Mouse (Mus musculus) cerebellum, postnatal 4 days (tissue): ENCODE results near the gene Glis2.

Source experiments
- DNase-seq, 2 experiments: peaks; one replicate each; pipeline ENCODE4 v3.0.0; 2022; ENCODE audit warnings: low spot score in 2 of 2, mixed read lengths in 1 of 2

Glis2 gene

DNA sequence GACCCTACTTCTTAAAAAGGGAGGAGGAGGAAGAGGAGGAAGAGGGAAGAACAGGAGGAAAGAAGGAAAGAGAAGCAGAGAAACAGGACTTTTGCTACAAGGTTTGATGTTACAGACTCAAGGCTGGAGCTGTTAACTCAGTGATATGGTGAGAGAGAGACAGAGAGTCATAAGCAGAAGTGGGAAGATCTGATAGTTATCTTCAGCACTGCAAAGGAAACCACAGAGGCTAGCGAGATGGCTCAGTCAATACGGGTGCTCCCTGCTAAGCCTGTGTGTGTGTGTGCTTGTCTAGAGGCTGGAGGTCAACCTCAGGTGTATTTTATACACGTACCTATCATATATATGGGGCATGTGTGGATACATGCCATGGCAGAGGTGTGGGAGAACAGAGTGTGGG, 10.7 kb upstream of the Glis2 start:
- no peak for DNase-seq

DNA sequence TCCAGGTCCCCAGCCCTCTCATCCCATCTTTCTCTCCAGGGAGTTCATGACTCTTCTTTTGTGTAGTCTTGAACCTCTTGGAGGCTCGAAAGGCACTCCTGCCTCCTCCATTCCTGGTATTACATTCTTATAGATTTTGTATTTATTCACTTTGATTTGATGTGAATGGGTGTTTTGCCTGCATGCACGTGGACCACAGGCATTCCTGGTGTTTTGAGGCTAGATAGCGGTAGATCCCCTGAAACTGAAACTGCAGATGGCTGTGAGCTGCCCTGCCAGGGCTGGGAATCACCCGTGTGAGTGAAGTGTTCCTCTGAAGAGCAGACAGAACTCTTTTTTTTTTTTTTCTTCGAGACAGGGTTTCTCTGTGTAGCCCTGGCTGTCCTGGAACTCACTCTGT, 10.1 kb upstream of the Glis2 start:
- DNase-seq = no peak

DNA sequence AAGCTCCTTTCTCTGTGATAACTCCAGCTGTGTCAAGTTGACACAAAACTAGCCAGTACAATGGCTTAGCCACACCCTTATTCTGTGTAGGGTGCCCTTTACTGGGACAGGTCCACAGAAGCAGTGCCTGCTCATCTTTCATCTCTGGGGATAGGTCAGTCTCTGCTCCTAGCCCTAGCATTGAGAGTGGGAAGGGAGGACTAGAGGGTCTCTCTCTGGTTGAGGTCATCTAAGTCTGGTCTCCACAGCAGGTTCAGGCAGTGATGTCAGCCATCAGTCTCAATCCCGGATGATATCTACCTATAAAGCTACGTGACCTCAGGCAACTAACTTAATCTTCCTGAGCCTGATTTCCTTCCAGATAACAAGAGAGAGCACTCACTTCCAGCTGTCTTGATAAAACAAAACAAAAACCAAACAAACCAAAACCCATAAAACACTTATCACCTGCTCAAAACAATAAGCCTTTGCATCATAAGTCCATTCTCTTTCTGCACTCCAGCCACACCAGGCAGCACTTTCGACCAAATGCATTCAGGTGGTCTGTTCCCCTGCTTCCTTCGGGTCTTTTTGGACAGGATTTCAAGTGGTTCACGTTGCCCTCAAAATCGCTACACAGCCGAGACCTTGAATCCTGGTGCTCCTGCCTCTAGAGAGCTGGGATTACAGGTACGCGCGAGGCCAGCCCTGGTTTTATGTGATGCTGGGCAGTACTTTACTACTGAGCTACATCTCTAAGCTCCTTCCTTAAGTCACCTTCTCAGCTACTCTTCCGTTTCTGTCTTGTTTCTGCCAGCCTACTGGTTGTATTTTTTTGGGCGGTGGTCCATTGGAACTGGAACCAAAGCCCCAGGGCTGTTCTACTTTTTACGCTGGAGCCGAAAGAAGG, 8.6 kb upstream of the Glis2 start:
- DNase-seq = no peak

DNA sequence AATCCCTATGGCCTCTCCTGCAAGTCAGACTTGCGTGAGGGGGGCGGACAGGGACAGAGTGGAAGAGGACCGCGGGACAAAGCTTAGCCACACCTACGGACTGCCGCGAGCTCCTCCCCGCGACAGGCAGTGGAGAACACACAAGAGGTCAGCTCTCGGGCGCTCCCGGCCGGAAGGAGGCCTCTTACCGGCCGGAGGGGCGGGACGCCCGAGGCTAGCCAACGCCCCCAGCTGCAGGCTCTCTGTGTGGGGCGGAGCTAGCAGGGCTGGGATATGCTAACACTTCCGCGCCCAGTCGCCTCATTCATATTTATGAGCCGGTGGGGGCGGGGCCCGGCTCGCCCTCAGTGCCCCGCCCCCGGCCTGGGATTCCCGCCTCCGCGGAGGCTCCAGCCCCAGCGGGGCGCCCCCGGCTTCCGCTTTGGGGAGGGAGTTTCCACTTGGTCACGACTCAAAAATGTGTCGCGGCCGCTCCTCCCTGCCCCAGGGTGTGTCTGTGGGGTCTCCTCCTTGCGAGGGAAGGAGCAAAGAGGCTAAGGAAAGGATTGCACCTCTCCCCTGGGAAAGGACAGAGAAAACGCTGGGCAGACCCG, 7.9 kb upstream of the Glis2 start:
- DNase-seq = peak; percentile 81 to 89

DNA sequence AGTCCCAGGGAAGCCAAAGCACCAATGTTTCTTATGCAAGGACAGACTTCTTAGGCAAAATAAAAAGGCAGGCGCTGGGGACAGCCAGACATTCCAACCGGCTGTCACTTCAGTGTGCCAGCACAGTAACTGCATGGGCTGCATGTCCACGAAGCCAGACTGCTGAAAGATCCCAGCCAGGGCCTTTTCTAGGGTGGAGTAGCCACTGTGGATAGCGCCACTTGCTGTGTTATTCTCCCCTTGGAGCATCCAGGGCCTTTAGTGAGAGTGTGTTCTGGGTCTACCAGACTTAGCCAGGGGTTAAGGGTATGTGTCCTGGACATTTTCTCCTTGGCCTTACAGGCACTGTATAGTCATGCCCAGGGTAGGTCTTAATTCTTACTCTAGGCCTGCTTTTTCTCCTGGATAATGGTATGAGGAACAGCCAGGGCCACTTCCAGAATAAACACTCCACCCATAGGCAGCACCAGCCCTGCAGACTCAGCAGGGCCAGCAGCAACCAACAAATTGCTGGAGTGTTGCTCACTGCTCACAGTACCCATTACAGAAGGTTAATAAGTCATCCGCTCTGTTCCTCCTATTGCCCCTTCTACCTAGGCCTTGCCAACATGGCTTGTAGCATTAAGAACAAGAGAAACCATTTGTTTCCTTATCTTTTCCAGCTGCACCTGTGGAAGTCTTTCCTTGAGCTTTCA, 6.8 kb upstream of the Glis2 start:
- peak in 1 of 2 experiments; percentile 15 for DNase-seq

DNA sequence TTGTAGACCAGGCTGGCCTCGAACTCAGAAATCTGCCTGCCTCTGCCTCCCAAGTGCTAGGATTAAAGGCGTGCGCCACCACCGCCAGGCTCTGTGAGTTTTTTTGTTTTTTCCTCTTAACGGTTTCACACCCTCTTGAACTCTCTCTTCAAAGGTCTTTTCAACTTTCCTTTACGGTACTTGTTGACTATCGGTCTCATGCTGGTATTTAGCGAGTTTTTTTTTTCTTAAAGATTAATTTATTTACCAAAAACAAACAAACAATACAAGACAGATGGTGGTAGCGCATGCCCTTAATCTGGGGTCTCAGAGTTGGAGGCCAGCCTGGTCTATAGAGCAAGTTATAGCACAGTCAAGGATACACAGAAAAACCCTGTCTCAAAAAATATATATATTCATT, 4.3 kb upstream of the Glis2 start:
- DNase-seq = no peak

DNA sequence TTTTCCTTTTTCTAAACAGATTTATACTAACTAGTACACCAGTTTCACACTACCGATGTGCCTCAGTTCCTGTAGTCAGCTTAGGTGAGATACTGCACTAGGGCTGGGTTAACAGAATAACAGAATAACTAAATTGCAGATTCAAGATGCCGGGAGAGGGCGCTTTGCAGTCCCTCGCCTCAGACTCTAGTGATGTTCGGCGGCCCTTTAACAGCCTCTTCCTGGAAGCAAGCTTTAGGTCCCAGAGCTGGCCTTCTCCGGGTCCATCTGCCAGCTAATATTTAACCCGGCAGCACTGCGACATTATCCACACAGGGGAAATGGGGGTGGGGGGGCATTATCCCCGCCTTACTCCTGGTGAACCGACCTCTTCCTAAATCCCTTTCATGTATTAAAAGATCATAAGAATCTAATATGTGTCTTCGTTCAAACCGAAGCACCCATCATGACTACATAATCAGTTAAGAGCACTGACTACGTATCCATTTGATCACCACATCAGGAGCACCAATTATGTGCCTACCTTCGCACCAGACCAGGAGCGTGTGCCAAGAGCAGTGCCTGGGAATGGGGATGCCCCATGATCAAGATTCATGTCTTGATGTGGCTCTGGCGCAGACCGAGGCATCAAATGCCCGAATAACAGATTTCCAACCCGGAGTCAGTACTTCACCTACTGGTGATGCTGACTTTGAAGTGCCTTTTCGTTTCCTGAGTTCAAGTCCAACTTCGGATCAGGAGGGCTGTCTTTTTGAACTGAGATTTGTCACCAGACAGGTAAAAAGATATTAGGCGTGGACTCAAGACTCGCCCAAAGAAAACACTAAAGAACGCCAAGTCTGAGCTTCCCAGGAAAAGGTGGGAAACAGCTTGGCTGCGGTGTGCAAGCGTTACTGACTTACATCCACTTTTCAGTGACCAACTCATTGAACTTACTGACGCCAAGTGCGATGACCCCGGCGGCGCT, 1.3 kb upstream of the Glis2 start:
- DNase-seq = peak in 1 of 2 experiments; percentile 68

DNA sequence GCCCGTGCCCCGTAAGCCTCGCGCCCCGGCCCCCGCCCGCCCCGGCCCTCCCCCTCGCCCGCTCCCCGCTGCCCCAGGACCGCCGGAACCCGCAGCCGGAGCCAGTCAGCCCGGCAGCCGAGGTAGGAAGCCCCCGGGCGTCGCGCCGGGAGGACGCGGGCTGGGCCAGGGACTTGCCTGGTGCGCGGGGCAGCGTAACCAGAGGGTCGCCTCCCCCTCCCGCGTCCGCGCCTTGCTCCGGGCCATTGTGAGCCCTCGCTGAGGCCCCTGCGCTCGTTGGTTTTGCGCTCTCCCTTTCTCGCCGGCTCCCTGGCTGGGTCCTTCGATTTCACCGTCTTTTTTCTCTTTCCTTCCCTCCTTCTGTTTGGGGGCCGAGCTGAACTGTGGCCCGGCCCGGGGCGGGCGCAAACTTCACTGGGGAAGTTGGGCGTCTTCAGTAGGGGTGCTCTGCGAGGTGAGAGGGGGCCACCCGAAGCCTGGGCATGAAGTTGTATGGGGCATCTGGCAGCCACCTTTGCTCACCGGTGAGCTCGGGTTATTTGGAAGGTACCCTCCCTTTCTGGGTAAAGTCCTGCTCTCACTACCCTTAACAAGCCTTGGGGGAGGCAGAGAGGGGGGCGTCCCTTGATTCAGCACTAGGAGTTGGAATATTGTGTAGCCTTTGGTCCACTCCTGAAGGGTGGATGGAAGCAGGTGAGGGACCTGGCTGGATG, 457 bp downstream of the Glis2 start:
- peak in 1 of 2 experiments; percentile 47 for DNase-seq

DNA sequence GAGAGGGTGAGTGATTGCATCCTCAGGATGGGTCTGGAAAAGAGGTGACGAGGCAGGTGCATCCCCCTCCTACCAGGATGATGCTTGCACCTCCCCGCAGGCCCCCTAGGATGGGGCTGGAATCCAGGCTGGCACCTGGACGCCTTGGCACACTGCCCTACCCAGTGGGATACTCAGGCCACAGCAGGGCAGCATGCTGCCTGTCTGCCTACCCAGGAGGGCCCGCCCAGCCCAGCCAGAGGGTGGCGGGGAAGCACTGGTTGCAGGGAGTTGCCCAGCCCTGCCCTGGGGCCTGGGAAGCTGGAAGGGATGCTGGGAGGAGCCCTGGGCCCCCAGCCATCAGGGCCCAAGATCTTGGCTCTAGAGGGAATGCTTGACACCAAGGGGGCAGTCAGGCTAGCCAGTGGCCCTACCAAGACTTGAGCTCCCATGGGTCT, 1.0 kb downstream of the Glis2 start:
- DNase-seq = peak in 1 of 2 experiments; percentile 59

DNA sequence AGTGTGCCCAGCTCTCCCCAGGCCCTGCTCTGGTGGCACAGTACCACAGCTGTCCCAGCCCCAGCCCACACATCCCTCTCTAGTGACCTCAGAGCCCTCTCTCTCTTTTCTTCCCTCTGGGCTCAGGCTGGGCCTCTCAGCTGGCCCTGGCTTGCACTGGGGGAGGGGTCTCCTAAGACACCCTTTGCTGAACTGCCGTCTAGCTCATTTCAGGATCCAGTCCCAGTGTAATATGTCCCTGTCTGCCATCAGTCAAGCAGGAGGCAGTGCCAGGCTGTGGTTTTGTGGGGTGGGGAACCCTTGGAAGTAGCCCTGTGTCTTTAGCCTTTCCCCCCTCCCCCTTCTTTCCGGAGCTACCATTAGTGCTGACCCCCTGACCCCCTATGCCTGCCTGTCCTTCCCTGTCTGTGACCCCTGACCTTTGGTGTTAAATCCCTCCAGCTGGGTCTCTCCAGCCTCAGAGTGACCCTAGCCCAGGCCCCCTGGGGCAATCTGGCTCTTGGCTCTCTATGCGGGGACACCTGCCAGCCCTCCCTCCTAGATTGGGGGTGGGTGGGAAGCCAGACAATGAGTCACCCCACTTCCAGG, 1.7 kb downstream of the Glis2 start:
- no peak for DNase-seq

DNA sequence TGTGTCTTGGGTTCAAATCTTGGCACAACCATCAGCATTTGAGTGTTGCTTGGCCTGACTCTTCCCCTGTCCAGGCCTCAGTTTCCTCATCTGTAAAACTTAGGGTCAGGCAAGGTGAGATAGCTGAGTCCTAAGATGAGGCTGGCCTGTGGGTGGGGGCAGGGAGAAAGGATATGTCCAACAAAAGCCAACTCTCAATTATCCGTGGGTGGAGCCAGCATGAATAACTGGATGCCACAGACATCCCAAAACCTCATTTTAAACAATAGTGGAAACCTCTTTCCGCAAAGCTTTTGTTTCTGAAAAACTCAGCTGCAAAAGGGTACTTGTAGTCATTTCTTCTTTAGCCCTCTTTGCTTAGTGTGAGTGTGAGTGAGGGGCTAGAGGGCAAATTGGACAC, 2.3 kb downstream of the Glis2 start:
- DNase-seq = no peak

DNA sequence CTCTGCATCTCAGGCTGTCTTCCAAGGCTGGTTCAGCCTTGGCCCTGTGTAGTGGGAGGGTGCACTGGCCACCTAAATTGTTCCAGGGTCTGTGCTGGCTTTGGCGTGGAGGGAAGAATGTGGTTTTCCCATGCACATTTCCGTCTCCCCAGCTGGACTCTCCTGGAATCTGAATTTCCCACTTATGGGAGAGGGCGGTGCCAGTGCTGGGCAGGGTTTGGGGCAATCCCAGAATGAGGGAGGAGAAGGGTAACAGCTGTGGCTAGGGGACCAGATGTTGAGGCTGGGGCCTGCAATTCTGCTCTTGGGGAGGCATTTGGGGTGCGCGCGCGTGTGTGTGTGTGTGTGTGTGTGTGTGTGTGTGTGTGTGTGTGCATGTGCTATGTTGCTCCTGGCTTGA, 2.8 kb downstream of the Glis2 start:
- no peak for DNase-seq

DNA sequence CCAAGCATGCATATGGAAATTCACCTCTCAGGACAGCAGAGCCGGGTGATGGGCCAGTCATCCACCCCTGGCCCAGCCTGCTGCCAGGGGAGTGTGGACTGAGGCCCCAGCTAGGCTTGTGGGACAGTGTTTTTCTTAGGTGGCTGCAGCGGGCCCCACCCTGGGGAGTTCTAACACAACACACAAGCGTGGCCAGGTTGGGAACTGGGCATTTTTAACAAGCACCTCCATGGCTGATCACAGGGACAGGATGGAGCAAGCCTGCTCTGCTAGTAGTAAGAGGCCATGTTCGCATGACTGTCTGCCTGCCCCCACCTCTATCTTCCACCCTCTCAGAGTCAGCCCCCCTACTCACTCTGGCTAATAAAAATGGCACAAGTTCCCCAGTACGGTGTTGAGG, 3.5 kb downstream of the Glis2 start:
- no peak for DNase-seq

DNA sequence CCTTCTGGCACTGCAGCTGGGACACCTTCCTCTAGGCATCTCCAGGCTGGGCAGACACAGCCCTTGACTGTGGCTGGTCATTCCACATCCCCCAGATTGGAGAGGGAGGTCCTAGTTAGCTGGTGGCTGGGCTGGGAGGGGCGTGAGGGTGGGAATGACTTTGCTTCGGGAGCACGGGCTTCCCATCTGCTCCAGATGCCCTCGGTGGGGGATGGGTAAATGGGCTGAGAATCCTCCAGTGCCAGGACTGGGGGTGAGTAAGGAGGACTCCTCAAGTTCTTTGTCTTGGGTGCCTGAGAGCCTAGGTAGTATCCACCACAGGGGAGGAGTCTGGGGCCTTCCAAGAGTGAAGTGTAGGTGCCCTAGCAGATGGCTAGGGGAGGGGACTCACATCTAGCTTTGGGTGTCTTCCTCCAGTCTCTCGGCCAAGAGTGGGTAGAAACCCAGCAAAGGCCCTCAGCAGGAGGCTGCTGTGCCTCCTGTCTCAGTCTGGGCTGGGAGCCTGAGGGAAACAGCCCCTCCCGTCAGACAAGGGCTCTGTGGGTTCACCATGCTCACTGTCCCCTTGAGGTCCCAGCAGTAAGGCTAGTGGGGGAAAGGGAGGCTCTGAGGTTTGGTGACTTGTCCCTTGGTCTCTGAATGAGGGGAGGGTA, 4.5 kb downstream of the Glis2 start:
- DNase-seq = peak in 1 of 2 experiments; percentile 39

DNA sequence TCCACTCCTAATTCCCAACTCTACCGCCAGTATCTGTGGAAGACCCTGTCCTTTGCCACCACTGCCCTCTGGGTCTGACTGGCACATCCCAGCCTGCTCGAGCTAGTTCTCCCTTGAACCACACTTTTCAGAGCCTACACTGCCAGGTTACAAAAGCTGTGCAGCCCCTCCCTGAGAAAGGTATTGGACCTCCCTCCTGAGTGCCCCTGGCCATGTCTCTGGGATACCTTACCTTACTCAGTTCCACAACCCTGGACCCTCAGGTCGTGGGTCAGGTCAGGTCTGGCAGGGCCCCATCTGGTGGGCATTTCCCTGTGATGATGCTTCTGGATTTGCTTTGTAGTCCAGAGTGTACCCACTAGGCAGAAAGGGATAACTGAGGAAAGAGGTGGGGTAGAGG, 5.1 kb downstream of the Glis2 start:
- no peak for DNase-seq

DNA sequence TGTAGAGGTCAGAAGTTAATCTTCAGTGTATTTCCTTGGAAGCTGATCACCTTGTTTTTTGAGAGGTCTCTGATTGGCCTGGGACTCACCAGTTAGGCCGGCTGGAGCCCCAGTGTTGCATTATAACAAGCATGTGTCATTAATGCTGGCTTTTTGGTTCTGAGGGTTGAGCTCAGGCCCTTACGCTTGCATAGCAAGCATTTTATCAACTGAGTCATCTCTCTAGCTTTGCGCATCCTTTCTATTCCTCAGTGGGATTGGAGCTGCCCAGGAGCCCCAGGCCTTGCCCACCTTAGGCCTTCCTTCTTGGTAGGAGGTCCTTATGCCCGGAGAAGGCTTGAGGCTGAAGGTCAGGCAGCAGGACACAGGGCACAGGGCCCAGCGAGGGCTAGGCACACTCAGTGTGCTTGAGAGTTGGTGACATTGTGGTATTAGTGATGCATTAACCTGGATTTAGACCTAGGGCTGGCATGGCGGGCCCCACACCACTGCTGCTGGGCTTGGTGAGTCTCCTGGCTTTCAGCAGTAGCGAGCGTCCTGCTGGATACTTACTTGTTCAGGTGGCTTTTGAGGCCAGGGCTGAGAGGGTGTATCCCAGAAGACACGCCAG, 6.3 kb downstream of the Glis2 start:
- DNase-seq = no peak

DNA sequence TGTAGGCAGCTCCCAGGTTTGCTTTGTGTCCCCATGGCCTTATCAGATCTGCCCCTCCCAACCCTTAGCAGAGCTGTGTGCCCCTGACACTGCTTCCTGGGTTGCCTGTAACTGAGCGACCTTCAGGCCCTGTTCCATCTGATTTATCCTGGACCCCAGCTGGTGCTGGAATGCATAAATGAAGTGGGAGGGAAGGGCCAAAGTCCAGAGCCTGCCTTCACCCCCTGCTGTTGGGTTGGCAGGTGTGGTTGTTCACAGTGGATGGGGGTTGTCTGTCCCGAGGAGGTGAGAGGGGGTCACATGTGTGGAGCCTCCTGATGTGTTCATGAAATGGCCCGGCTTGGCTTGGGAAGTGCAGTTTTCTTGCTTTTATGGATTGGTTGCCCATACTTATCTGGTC, 7.7 kb downstream of the Glis2 start:
- DNase-seq = peak in 1 of 2 experiments; percentile 19

DNA sequence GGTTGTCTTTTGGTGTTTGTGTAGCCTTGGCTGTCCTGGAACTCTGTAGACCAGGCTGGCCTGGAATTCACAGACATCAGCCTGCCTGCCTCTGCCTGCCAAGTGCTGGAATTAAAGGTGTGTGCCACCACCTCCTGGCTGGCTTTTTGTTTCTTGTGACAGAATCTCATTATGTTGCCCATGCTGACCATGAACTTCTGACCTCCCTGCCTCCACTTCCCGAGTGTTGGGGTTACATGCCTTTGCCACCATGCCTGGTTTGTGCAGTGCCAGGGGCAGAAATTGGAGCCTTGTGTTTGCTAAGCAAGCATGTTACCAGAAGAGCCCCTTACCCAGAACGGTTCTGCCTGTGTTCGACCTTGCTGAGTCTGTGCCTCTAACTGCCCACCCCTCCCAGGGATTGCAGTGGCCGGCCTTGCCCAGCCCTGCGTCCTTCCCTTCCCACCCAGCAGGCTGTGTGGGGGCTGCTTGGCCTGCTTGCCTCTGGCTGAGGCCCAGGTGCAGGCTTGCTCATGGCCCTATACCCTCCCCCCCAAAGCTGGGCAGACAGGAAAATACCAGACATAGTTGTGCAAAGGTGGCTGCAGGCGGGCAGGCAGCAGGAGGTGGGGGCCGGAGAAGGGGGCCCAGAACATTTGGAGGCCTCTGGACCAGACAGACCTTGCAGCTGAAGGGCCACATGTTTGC, 8.4 kb downstream of the Glis2 start:
- DNase-seq = peak in 1 of 2 experiments; percentile 15

DNA sequence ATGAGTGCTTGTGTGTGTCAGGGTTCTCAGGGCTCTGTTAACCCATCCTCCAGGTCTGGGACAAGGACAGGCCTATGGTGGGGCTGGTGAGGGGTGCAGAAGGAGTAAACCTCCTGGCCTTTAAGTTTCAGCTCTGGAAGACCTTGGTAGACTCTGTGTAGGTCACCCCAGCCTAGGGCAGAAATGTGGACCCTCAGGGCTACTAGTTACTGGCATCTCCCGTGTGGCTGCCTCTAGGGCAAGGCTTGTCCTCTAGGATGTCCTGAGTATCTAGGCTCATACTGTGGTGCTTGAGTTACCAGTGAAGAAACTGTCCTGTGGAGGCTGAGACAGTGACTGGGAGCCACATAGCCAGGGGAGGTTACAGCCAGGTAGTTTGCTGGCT, 8.9 kb downstream of the Glis2 start:
- peak in 1 of 2 experiments; percentile 16 for DNase-seq
